Mouse (Mus musculus): Measurements from ENCODE around the gene Notch3.
A peak's percentile ranks its signal among the peaks of the same experiment; 100 is the strongest.

The Notch3 gene

GRCm38 (mm10) chr17:32165803-32166595 is 653 bp downstream of the Notch3 start:
- DNase-seq (ENCODE audit: low spot score in 2 of 2), result peak; percentile 62 to 78

GRCm38 (mm10) chr17:32165266-32165802 is 1.3 kb downstream of the Notch3 start:
- DNase-seq (ENCODE audit: low spot score in 2 of 2), result no peak

GRCm38 (mm10) chr17:32164780-32165179 is 1.9 kb downstream of the Notch3 start:
- no peak for DNase-seq (ENCODE audit: low spot score in 2 of 2)

DNA sequence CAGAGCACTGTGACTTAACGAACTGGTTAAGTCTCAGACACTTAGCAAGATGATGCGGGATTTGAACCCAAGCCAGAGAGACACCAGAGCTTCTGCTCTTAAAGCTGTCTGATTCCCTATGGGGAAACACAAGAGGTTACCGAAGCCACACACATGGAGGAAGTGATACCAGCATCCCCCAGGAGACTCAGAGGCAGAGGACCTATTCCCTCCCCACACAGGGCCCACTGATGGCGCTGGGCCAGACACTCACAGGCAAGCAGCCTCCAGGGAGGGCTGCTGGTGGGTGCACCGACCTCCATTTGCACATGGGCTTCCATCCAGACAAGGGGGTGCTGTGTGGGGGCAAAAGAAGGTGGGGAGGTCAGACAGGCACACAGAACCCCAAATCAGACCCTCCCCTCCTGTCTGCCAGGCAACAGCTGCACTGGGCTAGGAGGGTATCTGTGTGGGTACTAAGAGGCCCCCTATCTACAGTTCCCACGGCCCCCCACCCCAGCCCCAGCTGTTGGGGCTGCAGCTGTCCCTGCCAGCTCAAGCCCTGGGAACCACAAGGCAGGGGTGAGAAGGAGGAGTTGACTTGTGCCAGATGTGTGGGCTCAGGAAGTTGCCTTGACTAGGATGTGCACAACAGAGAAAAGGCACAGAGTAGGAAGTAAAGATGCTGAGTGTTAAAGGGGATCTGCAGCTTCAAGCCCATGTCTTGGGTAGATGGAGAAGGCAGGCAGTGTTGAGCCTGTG is 2.6 kb downstream of the Notch3 start:
- DNase-seq (ENCODE audit: low spot score in 2 of 2), result no peak

GRCm38 (mm10) chr17:32162112-32162850 is 4.4 kb downstream of the Notch3 start:
- DNase-seq (ENCODE audit: low spot score in 2 of 2), result peak; percentile 76 to 87

- DNase-seq (ENCODE audit: low spot score in 2 of 2), result no peak
Observed at GRCm38 (mm10) chr17:32160882-32161281, 5.8 kb downstream of the Notch3 start.

- no peak for DNase-seq (ENCODE audit: low spot score in 2 of 2)
Observed at GRCm38 (mm10) chr17:32158841-32159240, 7.8 kb downstream of the Notch3 start.

GRCm38 (mm10) chr17:32146718-32147117 is 19.9 kb downstream of the Notch3 start:
- DNase-seq (ENCODE audit: low spot score in 2 of 2), result no peak

- peak; percentile 75 to 83 for DNase-seq (ENCODE audit: low spot score in 2 of 2)
Observed at GRCm38 (mm10) chr17:32142907-32143854, 23.5 kb downstream of the Notch3 start.

- DNase-seq (ENCODE audit: low spot score in 2 of 2), result no peak
Observed at GRCm38 (mm10) chr17:32142234-32142633, 24.4 kb downstream of the Notch3 start.

- no peak for DNase-seq (ENCODE audit: low spot score in 2 of 2)
Observed at GRCm38 (mm10) chr17:32133375-32133774, 33.3 kb downstream of the Notch3 start.

GRCm38 (mm10) chr17:32132087-32132486 is 34.6 kb downstream of the Notch3 start:
- DNase-seq (ENCODE audit: low spot score in 2 of 2), result no peak

DNA sequence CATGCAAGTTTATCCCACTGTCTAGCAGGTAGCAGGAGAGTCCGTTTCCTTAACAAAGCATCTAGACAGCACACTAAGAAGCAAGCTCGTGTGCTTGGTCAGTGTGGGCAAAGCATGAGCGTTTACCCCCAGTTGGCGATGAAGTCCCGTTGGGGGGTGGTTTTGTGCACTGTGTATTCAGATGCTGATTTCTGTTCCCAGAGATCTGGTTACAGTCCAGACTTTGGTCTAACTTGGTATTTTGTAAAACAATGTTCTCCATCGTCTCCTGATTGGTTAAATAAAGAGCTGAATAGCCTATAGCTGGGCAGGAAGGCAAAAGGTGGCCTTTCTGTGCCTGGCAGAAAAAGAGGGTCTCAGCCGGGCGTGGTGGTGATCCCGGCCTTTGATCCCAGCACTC is 36.1 kb downstream of the Notch3 start:
- no peak for DNase-seq (ENCODE audit: low spot score in 2 of 2)

GRCm38 (mm10) chr17:32127195-32127594 is 39.5 kb downstream of the Notch3 start:
- no peak for DNase-seq (ENCODE audit: low spot score in 2 of 2)

GRCm38 (mm10) chr17:32125407-32125806 is 41.2 kb downstream of the Notch3 start:
- no peak for DNase-seq (ENCODE audit: low spot score in 2 of 2)

GRCm38 (mm10) chr17:32123545-32123944 is 43.1 kb downstream of the Notch3 start:
- no peak for DNase-seq (ENCODE audit: low spot score in 2 of 2)

- no peak for DNase-seq (ENCODE audit: low spot score in 2 of 2)
Observed at GRCm38 (mm10) chr17:32122587-32122970, 44.1 kb downstream of the Notch3 start.

DNA sequence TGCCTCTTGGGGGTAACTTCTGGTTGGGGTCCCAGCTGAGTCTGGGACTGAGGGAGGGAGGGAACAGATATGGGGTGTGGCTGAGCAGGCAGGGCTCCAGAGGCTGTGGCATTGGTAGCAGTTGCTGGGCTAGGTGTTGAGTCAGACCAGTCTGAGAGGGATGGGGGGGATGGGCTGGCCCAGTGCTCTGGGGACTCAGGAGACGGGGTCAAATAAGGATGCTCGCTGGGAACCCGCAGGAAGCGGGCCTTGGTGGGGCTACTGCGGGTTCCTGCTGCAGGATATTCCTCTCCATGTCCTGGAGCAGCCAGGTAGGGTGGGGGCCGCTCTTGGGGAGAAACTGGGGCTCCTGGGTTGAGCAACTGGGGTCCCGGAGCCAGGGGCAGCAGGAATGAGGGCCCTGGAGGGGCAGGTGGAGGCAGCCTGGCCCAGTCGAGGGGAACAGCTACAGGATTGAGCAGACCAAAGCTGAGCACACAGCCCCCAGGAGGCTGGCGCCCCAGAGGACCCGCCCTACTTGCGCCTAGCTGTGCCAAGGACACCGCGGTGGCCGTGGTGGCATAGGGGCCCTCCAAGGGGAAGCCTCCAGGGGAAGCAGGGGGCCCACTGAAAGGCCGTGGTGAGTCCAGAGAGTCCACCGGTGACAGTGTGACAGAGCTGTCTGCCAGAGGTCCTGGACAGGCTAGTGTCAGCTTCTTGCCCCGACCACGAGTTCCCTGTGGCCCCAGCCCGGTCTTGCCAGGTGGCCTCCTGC is 44.6 kb downstream of the Notch3 start:
- DNase-seq (ENCODE audit: low spot score in 2 of 2), result no peak

DNA sequence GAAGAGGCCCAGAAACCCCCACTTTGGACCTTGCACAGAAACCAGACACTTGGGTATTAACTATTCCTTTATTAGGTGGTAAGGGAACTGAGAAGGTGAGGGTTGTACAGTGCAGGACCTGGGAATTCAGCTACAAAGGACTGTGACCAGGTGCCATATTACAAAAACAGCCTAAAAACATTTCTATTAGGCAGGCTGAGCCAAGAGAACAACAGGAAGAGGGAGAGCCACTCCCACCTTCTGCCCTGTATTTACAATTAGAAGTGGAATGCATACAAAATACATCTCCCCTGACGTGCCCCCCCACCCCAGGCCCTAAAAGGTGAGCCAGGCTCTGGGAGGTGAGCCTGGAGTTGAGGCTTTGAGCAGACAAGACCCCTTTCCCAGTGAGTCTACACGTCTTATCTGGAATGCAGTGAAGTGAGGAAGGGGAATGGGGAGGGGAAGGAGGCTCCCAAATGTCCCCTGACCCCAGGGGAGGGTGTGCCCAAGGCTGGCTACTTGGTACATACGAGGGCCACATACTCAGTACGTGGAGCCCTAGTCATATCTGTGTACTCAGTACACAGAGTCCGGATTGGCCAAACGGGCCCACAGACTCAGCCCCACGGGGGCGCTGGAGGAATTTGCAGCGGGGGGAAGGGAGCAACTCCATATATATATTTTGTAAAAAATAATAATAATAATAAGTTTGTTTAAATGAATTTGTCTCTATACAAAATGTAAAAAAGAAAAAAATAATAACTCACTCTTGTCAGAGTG is 45.7 kb downstream of the Notch3 start:
- no peak for DNase-seq (ENCODE audit: low spot score in 2 of 2)

All from urinary bladder, postnatal 4 days (tissue).